Mouse (Mus musculus): Measurements from ENCODE around the gene Gm47841. TPM values are rescaled to one million over a fixed set of nuclear protein-coding genes. Genes with fewer than 3 reads are reported as not detected.

The Gm47841 gene
- polyA plus RNA-seq, 1 experiment from 2014 or later = 0.08 TPM

DNA sequence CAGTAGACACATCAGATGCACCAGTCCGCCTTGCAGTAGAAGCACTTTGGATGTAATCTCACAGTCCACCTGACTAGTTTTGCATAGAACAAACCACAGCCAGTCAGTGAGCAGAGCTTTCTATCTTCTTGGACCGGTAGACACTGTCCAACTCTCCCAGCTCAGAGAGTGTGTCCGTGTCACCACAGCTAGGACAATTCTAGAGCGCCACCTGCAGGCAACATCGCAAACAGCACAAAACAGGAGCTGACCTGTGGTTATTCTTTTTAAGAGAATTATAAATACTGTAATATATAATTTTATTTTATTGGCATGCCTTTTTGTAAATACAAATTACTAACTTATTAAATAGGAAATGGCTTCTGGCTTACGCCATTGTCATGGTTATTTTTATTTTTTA lies 4.6 kb downstream of the Gm47841 start:
- no peaks in the 10 kb centered on the region for H3K27me3 ChIP-seq
- POLR2A ChIA-PET = no interaction called here
- no peak for ATAC-seq
- peak; percentile 4 for DNase-seq (ENCODE audit: low read depth, low spot score)
- CTCF ChIA-PET = interaction anchor here (0.9 to 2.2 kb wide), 11 partner anchors 9 to 285 kb away, joined by 3 to 8 read pairs (median 4); no protein-coding TSS in a partner anchor
- in situ Hi-C loops (cut with MboI; ENCODE audit: low pct_unique_long_range_greater_than_20kb) = no loop called here
- TF ChIP-seq CTCF (IDR thresholded peaks at IDR 0.05) = no peak

DNA sequence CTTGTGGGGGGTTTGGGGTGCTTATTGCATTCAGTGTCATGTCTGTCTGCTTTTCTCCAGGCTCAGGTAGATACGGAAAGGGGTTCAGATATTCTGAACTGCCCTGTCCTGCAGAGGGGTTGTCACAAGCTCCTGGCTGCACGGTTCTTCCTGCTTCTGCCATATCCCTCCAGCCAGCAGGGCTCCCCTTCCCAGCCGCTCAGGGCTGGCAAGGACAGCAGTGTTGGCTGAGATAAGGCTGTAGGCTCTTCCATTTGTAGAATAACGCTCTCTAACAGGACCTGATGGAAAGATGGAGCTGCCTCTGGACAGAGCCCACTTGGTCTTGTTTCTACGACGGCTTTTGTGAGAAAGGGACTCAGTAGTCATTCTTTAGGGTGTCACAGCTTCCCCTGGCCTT lies 5.2 kb downstream of the Gm47841 start:
- POLR2A ChIA-PET = no interaction called here
- in situ Hi-C loops (cut with MboI; ENCODE audit: low pct_unique_long_range_greater_than_20kb) = no loop called here
- CTCF ChIA-PET = interaction anchor here (0.9 to 2.2 kb wide), 11 partner anchors 9 to 284 kb away, joined by 3 to 8 read pairs (median 4); no protein-coding TSS in a partner anchor
- TF ChIP-seq CTCF (IDR thresholded peaks at IDR 0.05) = no peak
- no peak for ATAC-seq
- DNase-seq (ENCODE audit: low read depth, low spot score) = no peak
- no peaks in the 10 kb centered on the region for H3K27me3 ChIP-seq

DNA sequence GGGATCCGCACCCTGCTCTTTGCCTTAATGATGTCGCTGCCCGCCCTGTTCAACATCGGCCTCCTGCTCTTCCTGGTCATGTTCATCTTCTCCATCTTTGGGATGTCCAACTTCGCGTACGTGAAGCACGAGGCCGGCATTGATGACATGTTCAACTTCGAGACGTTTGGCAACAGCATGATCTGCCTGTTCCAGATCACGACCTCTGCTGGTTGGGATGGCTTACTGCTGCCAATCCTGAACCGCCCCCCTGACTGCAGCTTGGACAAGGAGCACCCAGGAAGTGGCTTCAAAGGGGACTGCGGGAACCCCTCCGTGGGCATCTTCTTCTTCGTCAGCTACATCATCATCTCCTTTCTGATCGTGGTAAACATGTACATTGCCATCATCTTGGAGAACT lies 7.5 kb downstream of the Gm47841 start:
- ChIA-PET POLR2A (no interaction called here), CTCF (no interaction called here)
- DNase-seq (ENCODE audit: low read depth, low spot score) (no peak), ATAC-seq (no peak)
- no peaks in the 10 kb centered on the region for H3K27me3 ChIP-seq
- no peak for TF ChIP-seq CTCF (IDR thresholded peaks at IDR 0.05)
- in situ Hi-C loops (cut with MboI; ENCODE audit: low pct_unique_long_range_greater_than_20kb) = no loop called here

GRCm38 (mm10) chr15:101028960-101029359 lies 18.2 kb downstream of the Gm47841 start:
- ATAC-seq = no peak
- ChIA-PET CTCF (no interaction called here), POLR2A (no interaction called here)
- no peaks in the 10 kb centered on the region for H3K27me3 ChIP-seq
- in situ Hi-C loops (cut with MboI; ENCODE audit: low pct_unique_long_range_greater_than_20kb) = no loop called here
- no peak for TF ChIP-seq CTCF (IDR thresholded peaks at IDR 0.05)
- no peak for DNase-seq (ENCODE audit: low read depth, low spot score)

GRCm38 (mm10) chr15:101011352-101011751 lies 35.8 kb downstream of the Gm47841 start:
- CTCF ChIA-PET = interaction anchor here (1.8 kb wide), 1 partner anchor 31 kb away, joined by 4 read pairs; no protein-coding TSS in a partner anchor
- no peaks in the 10 kb centered on the region for H3K27me3 ChIP-seq
- POLR2A ChIA-PET = no interaction called here
- in situ Hi-C loops (cut with MboI; ENCODE audit: low pct_unique_long_range_greater_than_20kb) = no loop called here
- DNase-seq (ENCODE audit: low read depth, low spot score) = no peak
- no peak for TF ChIP-seq CTCF (IDR thresholded peaks at IDR 0.05)
- ATAC-seq = no peak

DNA sequence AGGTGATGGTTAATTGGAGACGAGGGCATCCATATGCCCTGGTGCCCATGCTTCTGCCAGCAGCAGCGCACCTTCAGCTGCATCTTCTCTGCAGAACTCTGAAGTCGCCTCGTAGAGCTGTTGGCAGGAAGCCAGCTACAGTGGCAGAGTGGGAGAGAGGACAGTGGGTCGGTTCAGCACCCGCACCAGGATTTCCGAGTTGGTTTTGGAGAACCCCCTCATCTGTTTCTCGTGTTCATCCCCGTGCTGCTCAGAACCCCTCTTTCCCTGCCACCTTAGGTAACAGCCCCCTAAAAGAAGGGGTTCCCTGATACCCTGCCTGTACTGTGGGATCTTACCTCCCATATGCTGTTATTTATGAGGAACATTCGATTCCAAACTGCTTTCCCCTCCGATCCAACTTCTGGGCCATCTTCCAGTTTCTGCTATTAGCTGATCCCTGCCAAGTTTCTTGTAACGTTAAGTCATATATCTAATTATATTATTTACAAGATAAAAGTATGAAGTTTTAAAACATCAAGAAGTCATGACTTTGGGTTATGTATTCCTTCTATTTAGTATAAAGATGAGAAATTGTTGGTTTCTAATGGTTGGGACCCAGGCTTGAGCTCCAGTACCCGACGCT lies 38.7 kb downstream of the Gm47841 start:
- DNase-seq (ENCODE audit: low read depth, low spot score) = no peak
- H3K27me3 ChIP-seq = no peaks in the 10 kb centered on the region
- ChIA-PET POLR2A (no interaction called here), CTCF (no interaction called here)
- in situ Hi-C loops (cut with MboI; ENCODE audit: low pct_unique_long_range_greater_than_20kb) = no loop called here
- TF ChIP-seq CTCF (IDR thresholded peaks at IDR 0.05) = no peak
- no peak for ATAC-seq

DNA sequence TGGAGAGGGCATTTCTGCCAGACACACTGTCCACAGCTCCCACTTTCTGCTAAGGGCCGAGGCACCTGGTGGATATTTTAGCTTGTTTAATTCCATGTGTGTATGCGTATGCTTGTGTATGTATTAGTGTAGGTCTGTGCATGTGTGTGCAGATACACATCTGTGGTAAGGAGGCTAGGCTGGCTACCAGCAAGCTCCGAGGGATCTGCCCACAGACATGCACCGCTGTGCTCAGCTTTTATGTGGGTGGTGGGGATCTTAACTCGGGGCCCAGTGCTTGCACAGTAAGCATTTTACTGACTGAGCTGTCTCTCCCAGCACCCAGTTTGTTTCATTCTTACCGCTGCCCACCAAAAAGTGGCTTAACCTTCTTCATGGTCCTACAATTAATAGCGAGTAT lies 40.0 kb downstream of the Gm47841 start:
- ChIA-PET CTCF (interaction anchor here (0.7 to 1.3 kb wide), 2 partner anchors 15 to 24 kb away, joined by 3 read pairs; no protein-coding TSS in a partner anchor), POLR2A (no interaction called here)
- TF ChIP-seq CTCF (IDR thresholded peaks at IDR 0.05) = no peak
- DNase-seq (ENCODE audit: low read depth, low spot score) (no peak), ATAC-seq (no peak)
- no peaks in the 10 kb centered on the region for H3K27me3 ChIP-seq
- in situ Hi-C loops (cut with MboI; ENCODE audit: low pct_unique_long_range_greater_than_20kb) = no loop called here

GRCm38 (mm10) chr15:101006251-101007040 lies 40.8 kb downstream of the Gm47841 start:
- TF ChIP-seq CTCF (IDR thresholded peaks at IDR 0.05) = no peak
- POLR2A ChIA-PET = no interaction called here
- H3K27me3 ChIP-seq = no peaks in the 10 kb centered on the region
- DNase-seq (ENCODE audit: low read depth, low spot score) (no peak), ATAC-seq (no peak)
- CTCF ChIA-PET = interaction anchor here (0.7 to 1.3 kb wide), 2 partner anchors 16 to 25 kb away, joined by 3 read pairs; no protein-coding TSS in a partner anchor
- in situ Hi-C loops (cut with MboI; ENCODE audit: low pct_unique_long_range_greater_than_20kb) = no loop called here

DNA sequence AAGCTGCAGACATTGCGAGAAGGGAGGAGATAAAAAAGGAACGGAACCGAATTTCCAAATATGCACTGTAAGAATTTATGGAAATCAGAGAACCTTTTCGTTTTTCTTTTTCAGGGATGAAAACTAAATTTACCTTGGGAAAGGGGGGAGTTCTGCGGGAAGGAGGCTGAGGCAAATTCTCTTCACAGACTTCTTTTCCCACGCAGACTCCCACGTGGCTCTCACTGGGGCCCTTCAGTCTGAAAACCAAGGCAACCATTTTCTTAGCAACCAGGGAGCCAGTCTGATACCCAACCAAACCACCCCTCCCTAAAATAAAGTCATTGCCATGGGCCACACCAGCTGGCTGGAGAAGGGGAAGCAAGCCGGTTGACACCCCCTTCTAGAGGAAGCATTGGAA lies 41.5 kb downstream of the Gm47841 start:
- CTCF ChIA-PET = no interaction called here
- H3K27me3 ChIP-seq = no peaks in the 10 kb centered on the region
- ATAC-seq (no peak), DNase-seq (ENCODE audit: low read depth, low spot score) (no peak)
- no peak for TF ChIP-seq CTCF (IDR thresholded peaks at IDR 0.05)
- in situ Hi-C loops (cut with MboI; ENCODE audit: low pct_unique_long_range_greater_than_20kb) = no loop called here
- POLR2A ChIA-PET = no interaction called here

GRCm38 (mm10) chr15:101004538-101004937 lies 42.7 kb downstream of the Gm47841 start:
- in situ Hi-C loops (cut with MboI; ENCODE audit: low pct_unique_long_range_greater_than_20kb) = no loop called here
- ChIA-PET POLR2A (no interaction called here), CTCF (no interaction called here)
- H3K27me3 ChIP-seq = no peaks in the 10 kb centered on the region
- no peak for ATAC-seq
- no peak for DNase-seq (ENCODE audit: low read depth, low spot score)
- no peak for TF ChIP-seq CTCF (IDR thresholded peaks at IDR 0.05)

DNA sequence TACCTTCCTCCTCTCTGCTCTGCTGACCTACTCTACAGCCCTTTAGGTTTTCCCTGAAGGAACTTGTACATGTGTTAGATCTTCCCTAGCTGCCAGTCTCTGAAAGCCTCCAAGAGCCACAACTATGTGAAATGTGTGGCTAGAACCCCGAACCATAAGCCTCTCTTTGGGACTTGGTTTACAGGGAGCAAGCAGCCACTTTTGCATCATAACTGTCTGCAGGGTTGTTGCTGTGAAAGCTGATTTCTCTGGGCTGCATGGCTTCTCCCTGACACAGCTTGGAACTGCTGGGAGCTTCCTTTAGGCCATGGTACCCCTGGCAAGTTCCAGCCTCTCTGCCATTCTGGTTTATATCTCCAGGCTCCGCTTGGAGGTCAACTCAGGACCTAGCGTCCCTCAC lies 44.7 kb downstream of the Gm47841 start:
- no peak for TF ChIP-seq CTCF (IDR thresholded peaks at IDR 0.05)
- DNase-seq (ENCODE audit: low read depth, low spot score) (no peak), ATAC-seq (no peak)
- ChIA-PET POLR2A (no interaction called here), CTCF (no interaction called here)
- in situ Hi-C loops (cut with MboI; ENCODE audit: low pct_unique_long_range_greater_than_20kb) = no loop called here
- H3K27me3 ChIP-seq = no peaks in the 10 kb centered on the region
